Comparison of ENCODE assay signal across 13 mouse cellular contexts in the genomic region with DNA sequence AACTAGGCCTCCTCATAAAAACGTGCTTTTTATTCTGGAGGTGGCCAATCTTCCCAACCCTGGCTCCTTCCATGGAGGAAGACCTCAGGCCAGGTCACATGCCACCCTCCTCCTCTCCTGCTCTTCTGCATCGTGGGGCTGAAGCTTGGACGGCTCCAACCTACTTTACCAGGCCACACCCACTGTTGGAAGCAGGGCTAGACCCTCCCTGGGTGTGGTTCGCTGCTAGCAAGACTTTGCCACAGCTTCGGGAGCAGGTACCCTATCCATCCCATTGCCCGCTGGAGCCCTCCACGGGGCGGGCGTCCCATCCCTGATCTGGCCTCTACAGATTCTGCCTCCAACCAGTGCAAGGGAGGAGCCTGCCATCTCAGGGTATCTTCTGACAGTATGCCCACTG. TPM values are rescaled to one million over a fixed set of nuclear protein-coding genes. Genes with fewer than 3 reads are reported as not detected.
DNase-seq lines count a peak whose midpoint lies in the region; ATAC-seq and TF ChIP-seq lines count a peak whose summit lies in the region.
"Had no signal": no experiment of that assay in that cellular context is flagged by ENCODE, and none has a peak within 500 bp of the region (broad histone marks: within the 10 kb centered on the region; RNA-seq: fewer than 3 reads in every experiment).

No protein-coding gene starts in this region.

- H3K4me1 ChIP-seq in hindbrain, embryonic 15.5 days (replicated peaks) = peaks cover 19% of the 10 kb centered on the region; the same call in 1 of the 2 replicates
- peaks cover under 1% of the 10 kb centered on the region; the same call in 1 of the 2 replicates for H3K4me1 ChIP-seq in hindbrain, embryonic 11.5 days (replicated peaks; ENCODE audit: control insufficient read depth, insufficient read depth, low read length)
- H3K4me1 ChIP-seq in E14TG2a.4 (replicated peaks; ENCODE audit: low read depth, low read length) = peaks cover 99% of the 10 kb centered on the region
- H3K4me1 ChIP-seq in embryonic facial prominence, embryonic 13.5 days = peaks cover 17% of the 10 kb centered on the region
- no peaks in the 10 kb centered on the region for H3K4me1 ChIP-seq in forebrain, embryonic 14.5 days (ENCODE audit: control insufficient read depth, insufficient read depth, low read length)
- H3K4me1 ChIP-seq: forebrain, embryonic 13.5 days; midbrain, embryonic 15.5 days had no signal

- no peaks in the 10 kb centered on the region for H3K9me3 ChIP-seq in hindbrain, embryonic 15.5 days
- no peaks in the 10 kb centered on the region for H3K9me3 ChIP-seq in hindbrain, embryonic 11.5 days (ENCODE audit: control insufficient read depth, low read length)
- H3K9me3 ChIP-seq in E14TG2a.4 (ENCODE audit: low read length) = no peaks in the 10 kb centered on the region
- no peaks in the 10 kb centered on the region for H3K9me3 ChIP-seq in embryonic facial prominence, embryonic 13.5 days
- no peaks in the 10 kb centered on the region for H3K9me3 ChIP-seq in forebrain, embryonic 14.5 days (replicated peaks; ENCODE audit: control insufficient read depth, low read length)
- H3K9me3 ChIP-seq: embryonic facial prominence, embryonic 12.5 days; forebrain, embryonic 13.5 days; liver, embryonic 15.5 days; midbrain, embryonic 15.5 days had no signal

- H3K27me3 ChIP-seq in hindbrain, embryonic 15.5 days = no peaks in the 10 kb centered on the region
- no peaks in the 10 kb centered on the region for H3K27me3 ChIP-seq in hindbrain, embryonic 11.5 days (ENCODE audit: control insufficient read depth, insufficient read depth, low read length)
- H3K27me3 ChIP-seq in E14TG2a.4 (ENCODE audit: insufficient read depth, low read length) = no peaks in the 10 kb centered on the region
- H3K27me3 ChIP-seq in embryonic facial prominence, embryonic 13.5 days = no peaks in the 10 kb centered on the region
- no peaks in the 10 kb centered on the region for H3K27me3 ChIP-seq in forebrain, embryonic 14.5 days (replicated peaks; ENCODE audit: control insufficient read depth, insufficient read depth, low read length)
- H3K27me3 ChIP-seq: embryonic facial prominence, embryonic 12.5 days had no signal

- peak overlapping the region; percentile 64 for H3K4me3 ChIP-seq in gastrocnemius, adult 2 months
- no peak overlapping the region for H3K4me3 ChIP-seq in hindbrain, embryonic 15.5 days
- H3K4me3 ChIP-seq in hindbrain, embryonic 11.5 days (ENCODE audit: low read depth, low read length) = no peak overlapping the region
- H3K4me3 ChIP-seq in E14TG2a.4 (replicated peaks; ENCODE audit: low read length) = peak overlapping the region; percentile 97
- no peak overlapping the region for H3K4me3 ChIP-seq in embryonic facial prominence, embryonic 13.5 days
- H3K4me3 ChIP-seq in forebrain, embryonic 14.5 days (ENCODE audit: low read depth, low read length) = no peak overlapping the region
- H3K4me3 ChIP-seq: embryonic facial prominence, embryonic 12.5 days; forebrain, embryonic 13.5 days; liver, embryonic 15.5 days; midbrain, embryonic 15.5 days had no signal

- ATAC-seq in hindbrain, embryonic 15.5 days (ENCODE audit: low FRiP score, low read depth) = no peak
- no peak for ATAC-seq in hindbrain, embryonic 11.5 days (ENCODE audit: low FRiP score)
- no peak for ATAC-seq in embryonic facial prominence, embryonic 13.5 days (ENCODE audit: insufficient number of reproducible peaks, insufficient read depth, low FRiP score, low TSS enrichment, low read depth)
- no peak for ATAC-seq in forebrain, embryonic 14.5 days
- ATAC-seq: forebrain, embryonic 13.5 days; midbrain, embryonic 15.5 days had no signal

- no peak overlapping the region for H3K4me2 ChIP-seq in hindbrain, embryonic 15.5 days
- H3K4me2 ChIP-seq in hindbrain, embryonic 11.5 days (replicated peaks; ENCODE audit: low read depth, low read length) = no peak overlapping the region
- H3K4me2 ChIP-seq in embryonic facial prominence, embryonic 13.5 days = 0 out of 2 replicates have a peak overlapping the region, but pooled peaks have one; percentile 7
- no peak overlapping the region for H3K4me2 ChIP-seq in forebrain, embryonic 14.5 days (ENCODE audit: low read length)
- H3K4me2 ChIP-seq: embryonic facial prominence, embryonic 12.5 days; forebrain, embryonic 13.5 days; midbrain, embryonic 15.5 days had no signal

- H3K27ac ChIP-seq in gastrocnemius, adult 2 months = peak overlapping the region; percentile 72
- 0 out of 2 replicates have a peak overlapping the region, but pooled peaks have one; percentile 0 for H3K27ac ChIP-seq in hindbrain, embryonic 15.5 days (replicated peaks)
- no peak overlapping the region for H3K27ac ChIP-seq in hindbrain, embryonic 11.5 days (ENCODE audit: low read depth, low read length)
- peak overlapping the region; percentile 60 for H3K27ac ChIP-seq in embryonic facial prominence, embryonic 13.5 days
- no peak overlapping the region for H3K27ac ChIP-seq in forebrain, embryonic 14.5 days (ENCODE audit: low read depth, low read length)
- H3K27ac ChIP-seq: embryonic facial prominence, embryonic 12.5 days; forebrain, embryonic 13.5 days; midbrain, embryonic 15.5 days had no signal

- intact Hi-C loops in gastrocnemius, adult 2 months (cut with DNase I) = no loop called here

- TF ChIP-seq CTCF in gastrocnemius, adult 2 months (IDR thresholded peaks at IDR 0.05) = no peak
- no peak for TF ChIP-seq CTCF in E14TG2a.4 (conservative IDR thresholded peaks at IDR 0.05; ENCODE audit: low read length)

- no peak overlapping the region for H3K9ac ChIP-seq in hindbrain, embryonic 15.5 days
- no peak overlapping the region for H3K9ac ChIP-seq in hindbrain, embryonic 11.5 days (ENCODE audit: low read depth, low read length)
- H3K9ac ChIP-seq in embryonic facial prominence, embryonic 13.5 days = peak overlapping the region; percentile 28
- H3K9ac ChIP-seq in forebrain, embryonic 14.5 days (ENCODE audit: low read length) = no peak overlapping the region
- H3K9ac ChIP-seq: embryonic facial prominence, embryonic 12.5 days; forebrain, embryonic 13.5 days; liver, embryonic 15.5 days; midbrain, embryonic 15.5 days had no signal

- 76% methylated on average over 9 of the region's 9 CpGs for WGBS in hindbrain, embryonic 15.5 days
- WGBS in hindbrain, embryonic 11.5 days = 78% methylated on average over 9 of the region's 9 CpGs
- 78% methylated on average over 9 of the region's 9 CpGs for WGBS in embryonic facial prominence, embryonic 13.5 days
- 84% methylated on average over 9 of the region's 9 CpGs for WGBS in forebrain, embryonic 14.5 days

- DNase-seq in gastrocnemius, adult 2 months = peak; percentile 20
- no peak for DNase-seq in gastrocnemius, postnatal 4 days (ENCODE audit: low spot score in 2 of 2)
- no peak for DNase-seq in hindbrain, embryonic 11.5 days (ENCODE audit: low spot score)
- no peak for DNase-seq in forebrain, embryonic 14.5 days (ENCODE audit: low spot score)
- DNase-seq in frontal cortex, postnatal 25 days (ENCODE audit: low spot score in 2 of 2) = no peak
- DNase-seq: kidney, adult 9 months had no signal

- 0 out of 2 replicates have a peak, but pooled peaks cover 9% of the 10 kb centered on the region for H3K36me3 ChIP-seq in hindbrain, embryonic 15.5 days
- H3K36me3 ChIP-seq in hindbrain, embryonic 11.5 days (ENCODE audit: control insufficient read depth, insufficient read depth, low read length) = no peaks in the 10 kb centered on the region
- peaks cover 86% of the 10 kb centered on the region for H3K36me3 ChIP-seq in E14TG2a.4 (ENCODE audit: insufficient read depth, low read length)
- peaks cover 34% of the 10 kb centered on the region for H3K36me3 ChIP-seq in embryonic facial prominence, embryonic 13.5 days
- H3K36me3 ChIP-seq in forebrain, embryonic 14.5 days (ENCODE audit: control insufficient read depth, insufficient read depth, low read length) = no peaks in the 10 kb centered on the region
- H3K36me3 ChIP-seq: liver, embryonic 15.5 days; midbrain, embryonic 15.5 days had no signal

RNA-seq across cellular contexts. Expression of gene N4bp3, which starts 7.4 kb away (rescaled TPM):
- 1 to 10 TPM; 2.7 to 4.2 TPM for total RNA-seq in gastrocnemius, adult 2 months (2021)
- total RNA-seq in gastrocnemius, postnatal 4 days (2021) = 10 to 100 TPM; 20.9 to 22.7 TPM
- polyA plus RNA-seq in hindbrain, embryonic 15.5 days (2015; fragmentation: Nextera tagmentation; extraction: Ambion mirVana) = 25.8 and 29.8 TPM in 2 replicates
- 6.6 and 6.9 TPM in 2 replicates for polyA plus RNA-seq in hindbrain, embryonic 11.5 days (2014; fragmentation: Nextera tagmentation; extraction: Ambion mirVana)
- 19.0 and 21.2 TPM in 2 replicates for polyA plus RNA-seq in embryonic facial prominence, embryonic 13.5 days (2015; fragmentation: Nextera tagmentation; extraction: Ambion mirVana)
- 6.6 and 9.9 TPM in 2 replicates for polyA plus RNA-seq in forebrain, embryonic 14.5 days (2014; fragmentation: Nextera tagmentation; extraction: Ambion mirVana)

RNA-seq across cellular contexts. Expression of gene Rmnd5b, which starts 7.5 kb away (rescaled TPM):
- 10 to 100 TPM; 11.4 to 11.6 TPM for total RNA-seq in gastrocnemius, adult 2 months (2021)
- 10 to 100 TPM; 20.9 to 23.0 TPM for total RNA-seq in gastrocnemius, postnatal 4 days (2021)
- polyA plus RNA-seq in hindbrain, embryonic 15.5 days (2015; fragmentation: Nextera tagmentation; extraction: Ambion mirVana) = 74.2 and 79.6 TPM in 2 replicates
- 42.5 and 43.7 TPM in 2 replicates for polyA plus RNA-seq in hindbrain, embryonic 11.5 days (2014; fragmentation: Nextera tagmentation; extraction: Ambion mirVana)
- polyA plus RNA-seq in embryonic facial prominence, embryonic 13.5 days (2015; fragmentation: Nextera tagmentation; extraction: Ambion mirVana) = 49.3 and 49.9 TPM in 2 replicates
- 77.0 and 86.4 TPM in 2 replicates for polyA plus RNA-seq in forebrain, embryonic 14.5 days (2014; fragmentation: Nextera tagmentation; extraction: Ambion mirVana)

RNA-seq across cellular contexts. Expression of gene D930048N14Rik, which starts 7.6 kb away (rescaled TPM):
- total RNA-seq in gastrocnemius, adult 2 months (2021) = under 1 TPM; 0.20 to 0.31 TPM
- 1 to 10 TPM; 1.1 to 1.6 TPM for total RNA-seq in gastrocnemius, postnatal 4 days (2021)
- polyA plus RNA-seq in hindbrain, embryonic 15.5 days (2015; fragmentation: Nextera tagmentation; extraction: Ambion mirVana) = 1.2 and 1.4 TPM in 2 replicates
- polyA plus RNA-seq in hindbrain, embryonic 11.5 days (2014; fragmentation: Nextera tagmentation; extraction: Ambion mirVana) = 0.73 and 1.2 TPM in 2 replicates
- polyA plus RNA-seq in embryonic facial prominence, embryonic 13.5 days (2015; fragmentation: Nextera tagmentation; extraction: Ambion mirVana) = 2.6 and 3.4 TPM in 2 replicates
- polyA plus RNA-seq in forebrain, embryonic 14.5 days (2014; fragmentation: Nextera tagmentation; extraction: Ambion mirVana) = 0.44 and 0.61 TPM in 2 replicates

RNA-seq across cellular contexts. Expression of gene Nhp2, which starts 23.7 kb away (rescaled TPM):
- total RNA-seq in gastrocnemius, adult 2 months (2021) = 10 to 100 TPM; 24.9 to 25.7 TPM
- total RNA-seq in gastrocnemius, postnatal 4 days (2021) = 10 to 100 TPM; 35.4 to 37.3 TPM
- 105 TPM in 2 replicates for polyA plus RNA-seq in hindbrain, embryonic 15.5 days (2015; fragmentation: Nextera tagmentation; extraction: Ambion mirVana)
- 154 and 156 TPM in 2 replicates for polyA plus RNA-seq in hindbrain, embryonic 11.5 days (2014; fragmentation: Nextera tagmentation; extraction: Ambion mirVana)
- polyA plus RNA-seq in embryonic facial prominence, embryonic 13.5 days (2015; fragmentation: Nextera tagmentation; extraction: Ambion mirVana) = 135 and 151 TPM in 2 replicates
- polyA plus RNA-seq in forebrain, embryonic 14.5 days (2014; fragmentation: Nextera tagmentation; extraction: Ambion mirVana) = 114 and 150 TPM in 2 replicates

RNA-seq across cellular contexts. Expression of gene Hnrnpab, which starts 36.6 kb away (rescaled TPM):
- total RNA-seq in gastrocnemius, adult 2 months (2021) = 100 to 1,000 TPM in 1 of 2 experiments, 10 to 100 TPM in 1; 95.0 to 112 TPM
- total RNA-seq in gastrocnemius, postnatal 4 days (2021) = 100 to 1,000 TPM; 218 to 241 TPM
- polyA plus RNA-seq in hindbrain, embryonic 15.5 days (2015; fragmentation: Nextera tagmentation; extraction: Ambion mirVana) = 322 and 330 TPM in 2 replicates
- 777 and 822 TPM in 2 replicates for polyA plus RNA-seq in hindbrain, embryonic 11.5 days (2014; fragmentation: Nextera tagmentation; extraction: Ambion mirVana)
- polyA plus RNA-seq in embryonic facial prominence, embryonic 13.5 days (2015; fragmentation: Nextera tagmentation; extraction: Ambion mirVana) = 458 and 524 TPM in 2 replicates
- 545 and 644 TPM in 2 replicates for polyA plus RNA-seq in forebrain, embryonic 14.5 days (2014; fragmentation: Nextera tagmentation; extraction: Ambion mirVana)

Comparison
In these comparisons a context has a peak if more than half of its experiments do, and no peak if none do; other contexts are left out.
1. H3K27ac ChIP-seq: peak in gastrocnemius, adult 2 months (single experiment), hindbrain, embryonic 15.5 days (single experiment) and embryonic facial prominence, embryonic 13.5 days (single experiment); none in hindbrain, embryonic 11.5 days (single experiment) and forebrain, embryonic 14.5 days (single experiment).
2. H3K4me3 ChIP-seq: peak in gastrocnemius, adult 2 months (single experiment) and E14TG2a.4 (single experiment); none in hindbrain, embryonic 15.5 days (single experiment), hindbrain, embryonic 11.5 days (single experiment), embryonic facial prominence, embryonic 13.5 days (single experiment) and forebrain, embryonic 14.5 days (single experiment).